Mouse (Mus musculus) G1E (cell line): ENCODE results near the gene Trib2.

Experiments used
- CTCF ChIP-seq: IDR thresholded peaks from 2 replicates; pipeline ENCODE4 v1.5.1; 2012; ENCODE audit warnings: low read depth, low read length, inconsistent platforms, mixed read lengths
- TAL1 ChIP-seq: conservative IDR thresholded peaks from 2 replicates; pipeline ENCODE4 v1.6.1; 2012; ENCODE audit warnings: low read depth, low read length, inconsistent platforms, mixed read lengths

DNA sequence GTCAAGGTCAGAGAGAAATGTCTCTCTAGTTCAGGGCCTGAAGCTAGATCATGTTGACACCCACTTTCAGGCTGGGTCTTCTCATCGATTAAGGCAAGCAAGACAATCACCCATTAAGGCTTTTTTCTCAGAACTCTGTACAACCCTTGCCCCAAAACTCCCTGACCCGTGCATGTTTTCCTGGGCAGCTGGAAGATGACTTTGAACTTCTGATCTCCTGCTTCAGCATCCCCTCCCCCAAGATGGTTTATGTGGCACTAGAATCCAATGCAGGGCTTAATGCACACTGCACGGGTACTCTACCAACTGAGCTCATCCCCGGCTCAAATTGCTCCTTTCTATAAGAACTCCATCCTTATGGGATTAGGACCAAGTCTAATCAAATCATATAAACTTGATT lies 35.3 kb upstream of the Trib2 start:
- no peak for TF ChIP-seq CTCF
- no peak for TF ChIP-seq TAL1
